Comparison of ENCODE assay signal across 11 mouse cellular contexts in genomic region chr1:52515249-52515648, GRCm38 (mm10).
"Had no signal": no experiment of that assay in that cellular context is flagged by ENCODE, and none has a peak within 500 bp of the region (broad histone marks: within the 10 kb centered on the region; RNA-seq: fewer than 3 reads in every experiment).

No protein-coding gene starts in this region.

- H3K4me1 ChIP-seq: limb, embryonic 15.5 days; liver, embryonic 12.5 days; lung, embryonic 15.5 days; midbrain, embryonic 13.5 days had no signal

- H3K4me2 ChIP-seq: limb, embryonic 15.5 days; liver, embryonic 12.5 days; lung, embryonic 15.5 days; midbrain, embryonic 13.5 days had no signal

- H3K9me3 ChIP-seq: limb, embryonic 15.5 days; liver, embryonic 12.5 days; lung, embryonic 15.5 days; midbrain, embryonic 13.5 days had no signal

- DNase-seq: lung, postnatal 14 days; right cerebral cortex, adult 18-20 months; right cerebral cortex, postnatal 25 days; thymus, postnatal 4 days had no signal

- H3K27me3 ChIP-seq: limb, embryonic 15.5 days; liver, embryonic 12.5 days; lung, embryonic 15.5 days; midbrain, embryonic 13.5 days had no signal

- H3K36me3 ChIP-seq: limb, embryonic 15.5 days; liver, embryonic 12.5 days; lung, embryonic 15.5 days; midbrain, embryonic 13.5 days had no signal

- H3K9ac ChIP-seq: limb, embryonic 15.5 days; liver, embryonic 12.5 days; lung, embryonic 15.5 days; midbrain, embryonic 13.5 days had no signal

- H3K27ac ChIP-seq: left cerebral cortex, adult 2 months; limb, embryonic 15.5 days; liver, embryonic 12.5 days; lung, embryonic 15.5 days; macrophage; midbrain, embryonic 13.5 days; stomach, postnatal 0 days had no signal

- ATAC-seq: liver, embryonic 12.5 days; midbrain, embryonic 13.5 days had no signal

- H3K4me3 ChIP-seq: left cerebral cortex, adult 2 months; limb, embryonic 15.5 days; liver, embryonic 12.5 days; lung, embryonic 15.5 days; midbrain, embryonic 13.5 days had no signal
